Mouse (Mus musculus) G1E (cell line): Measurements from ENCODE around the gene Samd3. TPM values are rescaled to one million over a fixed set of nuclear protein-coding genes. Genes with fewer than 3 reads are reported as not detected.

Experiments used
- ATAC-seq: 2 replicates; pipeline ENCODE4 v1.8.0; 2016; ENCODE audit warnings: mild to moderate bottlenecking; ENCODE audit not compliant: insufficient number of reproducible peaks, poor library complexity, low FRiP score, severe bottlenecking; ENCODE audit errors: extremely low read depth
- DNase-seq: peaks from one replicate; pipeline ENCODE4 v3.0.0; 2012; ENCODE audit warnings: low spot score
- H3K27me3 ChIP-seq: 2 replicates; pipeline ENCODE4 v1.6.1; 2012; ENCODE audit warnings: mild to moderate bottlenecking, low read length, inconsistent platforms; ENCODE audit not compliant: insufficient read depth
- H3K36me3 ChIP-seq: replicated peaks from 2 replicates; pipeline ENCODE3; 2012; ENCODE audit warnings: mild to moderate bottlenecking, inconsistent platforms
- H3K4me1 ChIP-seq: 2 replicates; pipeline ENCODE4 v1.6.1; 2012; ENCODE audit warnings: low read depth, low read length, inconsistent platforms, mixed read lengths; ENCODE audit not compliant: insufficient read depth
- H3K4me3 ChIP-seq: 2 replicates; pipeline ENCODE4 v1.5.1; 2012; ENCODE audit warnings: low read depth, mild to moderate bottlenecking, inconsistent platforms, low read length, moderate library complexity, mixed read lengths
- H3K9me3 ChIP-seq: replicated peaks from 2 replicates; pipeline ENCODE4 v1.6.1; 2012; ENCODE audit warnings: inconsistent platforms
- CTCF ChIP-seq: IDR thresholded peaks from 2 replicates; pipeline ENCODE4 v1.5.1; 2012; ENCODE audit warnings: low read depth, low read length, inconsistent platforms, mixed read lengths
- GATA1 ChIP-seq: IDR thresholded peaks from 2 replicates; pipeline ENCODE4 v1.6.1; 2012; ENCODE audit warnings: borderline replicate concordance, low read length, inconsistent platforms, mixed read lengths
- GATA2 ChIP-seq: IDR thresholded peaks from 2 replicates; pipeline ENCODE4 v1.6.1; 2012; ENCODE audit warnings: low read depth, low read length, inconsistent platforms, borderline replicate concordance
- POLR2AphosphoS5 ChIP-seq: IDR thresholded peaks from 2 replicates; pipeline ENCODE4 v1.6.1; 2012; ENCODE audit warnings: low read depth, low read length, inconsistent platforms; ENCODE audit not compliant: insufficient replicate concordance
- TAL1 ChIP-seq: conservative IDR thresholded peaks from 2 replicates; pipeline ENCODE4 v1.6.1; 2012; ENCODE audit warnings: low read depth, low read length, inconsistent platforms, mixed read lengths
- polyA plus RNA-seq: library from polyadenylated mRNA; stranded (reverse); fragments of >175 nt; gene quantifications from 2 replicates; pipeline ENCODE4 v1.2.3, GENCODE M21; 2012
- total RNA-seq, 2 experiments: library from RNA; stranded (forward) in 1 of 2; stranded (reverse) in 1 of 2; fragments of 200-1000 nt in 1 of 2; fragments of >200 nt in 1 of 2; fragmentation: Nextera tagmentation in 1 of 2; gene quantifications; 2 replicates each; pipeline ENCODE4 v1.2.3; 2014 to 2017

Samd3 gene
- total and polyA plus RNA-seq, 3 experiments, result not detected

DNA sequence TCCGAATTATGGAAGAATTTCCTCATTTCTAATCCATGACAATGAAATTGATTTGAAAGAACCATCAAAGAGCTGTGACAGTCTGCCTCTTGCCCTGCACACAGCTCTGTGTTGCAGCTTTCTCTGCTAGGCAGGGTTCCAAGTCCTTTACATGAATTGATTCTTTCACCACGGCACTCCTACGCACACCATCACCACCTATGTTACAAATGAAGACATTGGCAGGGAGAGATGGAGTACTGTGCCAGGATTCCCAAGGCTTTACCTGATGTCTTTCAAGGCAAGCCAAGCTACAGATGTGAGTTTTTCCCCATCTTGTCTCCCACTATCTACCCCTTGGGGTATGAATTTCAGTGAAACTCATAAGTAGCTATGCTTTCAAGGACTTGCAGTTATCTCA is 67.7 kb downstream of the Samd3 start:
- TF ChIP-seq GATA1 (no peak), TAL1 (no peak), CTCF (no peak), GATA2 (no peak), POLR2AphosphoS5 (no peak)
- DNase-seq, result no peak
- Histone ChIP-seq H3K9me3 (peaks cover 11% of the 10 kb centered on the region), H3K36me3 (no peaks in the 10 kb centered on the region), H3K4me1 (no peaks in the 10 kb centered on the region), H3K4me3 (no peak overlapping the region), H3K27me3 (no peaks in the 10 kb centered on the region)
- no peak for ATAC-seq

DNA sequence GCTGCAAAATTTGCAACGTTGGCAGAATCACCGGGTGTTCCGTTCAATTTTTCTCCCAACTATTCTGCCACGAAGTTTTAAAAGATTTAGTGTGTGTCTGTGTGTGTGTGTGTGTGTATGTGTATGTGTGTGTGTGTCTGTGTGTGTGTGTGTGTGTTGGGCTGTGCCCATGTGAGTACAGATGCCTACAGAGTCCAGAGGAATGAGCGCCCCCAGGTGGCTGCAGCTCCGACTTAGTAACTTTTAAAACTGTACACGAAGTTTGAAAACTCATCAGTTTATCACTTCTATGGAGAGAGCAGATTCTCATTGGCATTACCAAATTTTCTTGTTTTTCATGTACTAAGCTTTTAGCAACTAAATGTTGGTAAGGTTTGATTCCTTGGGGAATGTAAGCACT is 68.1 kb downstream of the Samd3 start:
- TF ChIP-seq GATA1 (no peak), GATA2 (no peak), CTCF (no peak)
- no peak overlapping the region for H3K4me3 ChIP-seq
- H3K27me3 ChIP-seq, result no peaks in the 10 kb centered on the region
- peaks cover 8% of the 10 kb centered on the region for H3K9me3 ChIP-seq
- DNase-seq, result no peak
- H3K36me3 ChIP-seq, result no peaks in the 10 kb centered on the region
- ATAC-seq, result no peak
- H3K4me1 ChIP-seq, result no peaks in the 10 kb centered on the region

DNA sequence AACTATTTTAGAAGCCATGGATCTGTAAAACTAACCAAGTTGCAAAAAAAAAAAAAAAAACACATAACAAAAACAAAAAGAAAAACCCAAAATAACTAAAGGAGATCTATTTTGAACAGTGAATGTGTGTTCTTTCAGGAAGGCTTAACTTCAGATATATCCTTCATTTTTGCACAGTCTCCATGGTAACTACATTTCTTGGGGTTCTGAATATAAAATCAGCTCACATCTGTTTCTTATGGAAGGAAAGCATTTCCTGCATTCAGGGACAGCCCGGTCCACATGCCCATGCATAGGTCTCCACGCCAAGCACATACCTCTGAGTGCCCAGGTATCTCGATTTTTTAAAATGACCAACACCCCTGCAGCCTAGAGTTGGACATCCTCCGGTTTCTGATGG is 72.8 kb downstream of the Samd3 start:
- no peak for TF ChIP-seq POLR2AphosphoS5
- TF ChIP-seq CTCF, result no peak
- TF ChIP-seq GATA2, result no peak
- TF ChIP-seq GATA1, result no peak
- no peak for TF ChIP-seq TAL1
- H3K27me3 ChIP-seq, result no peaks in the 10 kb centered on the region
- ATAC-seq, result no peak
- DNase-seq, result no peak
- H3K9me3 ChIP-seq, result 0 out of 2 replicates have a peak, but pooled peaks cover 3% of the 10 kb centered on the region
- H3K4me3 ChIP-seq, result no peak overlapping the region
- no peaks in the 10 kb centered on the region for H3K4me1 ChIP-seq
- H3K36me3 ChIP-seq, result no peaks in the 10 kb centered on the region

DNA sequence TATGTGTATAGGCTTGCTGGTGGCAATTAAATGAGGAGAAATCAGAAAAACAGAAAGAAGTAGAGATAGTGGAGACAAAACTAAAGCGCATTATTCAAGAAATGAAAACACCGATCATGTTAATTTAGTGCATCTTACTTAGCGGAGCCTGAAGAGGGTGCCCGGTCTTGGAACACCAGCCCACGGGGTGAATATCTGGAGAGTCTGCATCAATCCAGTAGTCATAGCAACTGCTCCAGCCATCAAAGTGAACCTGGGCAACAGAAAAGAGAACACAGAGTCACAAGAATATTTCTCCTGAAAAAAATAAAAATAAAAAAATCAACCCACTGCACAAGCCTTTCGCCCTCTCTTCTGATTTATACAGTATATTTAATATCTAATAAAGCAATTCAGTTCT is 74.0 kb downstream of the Samd3 start:
- H3K9me3 ChIP-seq, result 0 out of 2 replicates have a peak, but pooled peaks cover 5% of the 10 kb centered on the region

DNA sequence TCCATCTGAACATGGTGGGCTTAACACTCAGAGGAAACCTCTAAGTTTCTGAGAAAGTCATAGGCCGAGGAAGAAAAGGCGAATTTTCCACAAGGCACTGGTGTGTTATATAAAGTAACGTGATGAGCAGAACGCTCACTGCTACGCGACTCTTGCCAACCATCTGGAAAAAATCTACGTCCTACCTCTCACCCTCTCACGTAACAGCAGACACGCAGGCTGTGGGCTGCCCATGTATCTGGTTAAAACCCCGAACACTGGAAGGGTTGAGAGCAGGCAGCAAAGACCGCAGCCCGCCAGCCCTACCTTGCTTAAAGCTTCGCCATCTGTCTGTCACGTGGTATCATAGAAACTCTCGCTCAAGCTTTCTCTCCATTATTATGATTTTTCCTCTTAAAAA is 84.8 kb downstream of the Samd3 start:
- H3K4me1 ChIP-seq, result no peaks in the 10 kb centered on the region
- H3K27me3 ChIP-seq, result no peaks in the 10 kb centered on the region
- TF ChIP-seq CTCF (no peak), TAL1 (no peak), POLR2AphosphoS5 (no peak), GATA2 (no peak), GATA1 (no peak)
- ATAC-seq (no peak), DNase-seq (no peak)
- H3K4me3 ChIP-seq, result no peak overlapping the region
- H3K36me3 ChIP-seq, result no peaks in the 10 kb centered on the region
- peaks cover 8% of the 10 kb centered on the region; the same call in 1 of the 2 replicates for H3K9me3 ChIP-seq

More for the DNA sequence above, 74.0 kb downstream of the Samd3 start:
- no peaks in the 10 kb centered on the region for H3K4me1 ChIP-seq
- no peak for ATAC-seq
- no peaks in the 10 kb centered on the region for H3K36me3 ChIP-seq
- no peak overlapping the region for H3K4me3 ChIP-seq
- no peak for DNase-seq
- no peaks in the 10 kb centered on the region for H3K27me3 ChIP-seq
- TF ChIP-seq GATA1 (no peak), POLR2AphosphoS5 (no peak), GATA2 (no peak), CTCF (no peak), TAL1 (no peak)

DNA sequence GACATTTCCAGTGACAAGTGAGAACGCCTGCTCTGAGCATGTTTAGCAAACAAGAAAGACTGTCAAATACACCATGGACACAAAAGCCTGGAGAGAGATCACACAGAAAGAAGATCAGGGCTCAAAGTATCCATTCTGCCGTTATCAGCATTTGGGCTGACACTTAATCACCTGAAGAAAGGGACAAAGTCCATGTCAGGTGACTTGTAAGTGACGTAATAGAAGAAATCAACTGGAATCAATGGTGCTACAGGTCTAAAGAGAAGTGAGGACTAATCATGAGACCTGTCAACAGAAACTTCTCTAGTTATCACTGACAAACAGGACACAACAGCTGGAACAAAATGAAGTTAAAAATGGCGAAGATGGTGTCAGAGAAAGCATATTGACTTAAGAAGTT is 91.2 kb downstream of the Samd3 start:
- no peaks in the 10 kb centered on the region for H3K4me1 ChIP-seq
- H3K27me3 ChIP-seq, result no peaks in the 10 kb centered on the region
- no peaks in the 10 kb centered on the region for H3K9me3 ChIP-seq
- H3K36me3 ChIP-seq, result no peaks in the 10 kb centered on the region
- ATAC-seq, result no peak
- no peak overlapping the region for H3K4me3 ChIP-seq
- TF ChIP-seq TAL1 (no peak), POLR2AphosphoS5 (no peak), GATA2 (no peak), CTCF (no peak), GATA1 (no peak)
- DNase-seq, result no peak

Other genes with a start within 250 kb of the Samd3 start
- gene Gm9767, start 151.5 kb upstream of the Samd3 start, total RNA-seq (2014; fragmentation: Nextera tagmentation), result not detected in 2 replicates
- gene Gm9767, start 151.5 kb upstream of the Samd3 start, total RNA-seq (2017), result not detected in 2 replicates
- not detected in 2 replicates for gene Gm9767, start 151.5 kb upstream of the Samd3 start, polyA plus RNA-seq
- not detected in 2 replicates for gene Tmem200a, start 150.7 kb upstream of the Samd3 start, total RNA-seq (2014; fragmentation: Nextera tagmentation)
- gene Tmem200a, start 150.7 kb upstream of the Samd3 start, total RNA-seq (2017), result 0.33 TPM in 1 of 2 replicates, not detected in the other
- not detected in 2 replicates for gene Tmem200a, start 150.7 kb upstream of the Samd3 start, polyA plus RNA-seq
- not detected in 2 replicates for gene L3mbtl3, start 146.3 kb downstream of the Samd3 start, total RNA-seq (2014; fragmentation: Nextera tagmentation)
- 0.16 and 0.23 TPM in 2 replicates for gene L3mbtl3, start 146.3 kb downstream of the Samd3 start, total RNA-seq (2017)
- not detected in 2 replicates for gene L3mbtl3, start 146.3 kb downstream of the Samd3 start, polyA plus RNA-seq